Mouse (Mus musculus): ENCODE results near the gene Rpl27. TPM values are rescaled to one million over a fixed set of nuclear protein-coding genes. Genes with fewer than 3 reads are reported as not detected.

Gene Rpl27
- polyA plus RNA-seq, 1 experiment from 2014 or later: 251 TPM

DNA sequence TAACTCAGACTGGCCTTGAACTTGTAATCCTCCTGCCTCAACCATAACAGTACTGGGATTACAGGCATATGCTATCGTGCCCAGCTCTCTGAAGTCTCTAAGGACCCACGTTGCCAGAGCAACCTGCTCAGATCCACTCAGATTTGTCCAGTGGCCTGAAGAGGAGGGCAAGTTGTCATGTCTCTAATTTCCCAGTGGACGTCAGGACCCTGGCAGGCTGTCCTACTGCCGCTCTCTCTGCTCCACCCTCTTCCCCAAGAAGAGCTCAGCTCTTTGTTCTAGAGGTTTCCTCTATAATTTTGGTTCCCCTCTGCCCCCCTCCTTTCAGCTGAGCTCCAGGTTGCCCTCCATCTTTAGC lies 35.1 kb downstream of the Rpl27 start:
- Histone ChIP-seq H3K9me3 (ENCODE audit: low read length) (no peaks in the 10 kb centered on the region), H3K4me2 (replicated peaks; ENCODE audit: low read depth, low read length) (no peak overlapping the region), H3K4me3 (ENCODE audit: low read depth, low read length) (no peak overlapping the region), H3K27me3 (replicated peaks; ENCODE audit: insufficient read depth, low read length) (no peaks in the 10 kb centered on the region), H3K4me1 (ENCODE audit: insufficient read depth, low read depth, low read length) (no peaks in the 10 kb centered on the region), H3K27ac (ENCODE audit: low read length) (no peak overlapping the region), H3K36me3 (ENCODE audit: insufficient read depth, low read length) (no peaks in the 10 kb centered on the region), H3K9ac (replicated peaks; ENCODE audit: low read depth) (no peak overlapping the region)
- TF ChIP-seq CTCF (IDR thresholded peaks at IDR 0.05) (no peak), EP300 (IDR thresholded peaks at IDR 0.05) (no peak)
- WGBS: 33% methylated on average over 4 of the region's 4 CpGs
- ATAC-seq (no peak), DNase-seq (ENCODE audit: low spot score) (no peak)

DNA sequence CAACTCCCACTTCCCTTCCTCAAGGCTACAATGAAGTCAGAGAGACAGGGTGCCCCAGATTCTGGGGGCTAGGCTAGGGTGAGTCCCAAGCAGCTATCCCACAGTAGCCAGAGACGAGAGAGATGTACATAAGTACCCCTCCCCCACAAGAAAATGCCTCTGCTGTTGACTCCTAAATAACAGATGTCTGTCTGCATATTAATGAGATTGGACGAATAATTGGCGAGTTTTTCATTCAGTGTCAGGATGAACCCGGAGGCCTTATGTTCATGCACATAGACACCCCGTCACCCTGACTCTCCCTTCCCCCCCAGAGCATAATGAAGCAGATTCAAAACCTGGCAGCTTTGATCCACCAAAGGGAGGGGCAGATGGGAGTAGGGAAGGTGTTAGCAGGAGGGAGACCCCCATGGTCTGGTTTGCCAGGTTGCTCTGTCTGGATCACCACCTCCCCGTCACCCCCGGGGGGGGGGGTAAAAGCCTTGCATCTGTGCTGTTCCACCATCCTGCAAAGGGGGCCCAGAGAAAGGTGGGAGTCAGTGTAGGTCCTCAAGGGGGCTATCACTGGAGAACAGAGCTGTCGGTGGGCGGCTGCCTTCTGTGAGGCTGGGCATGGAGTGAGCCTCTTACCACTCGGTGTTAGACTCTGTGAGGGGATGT lies 35.6 kb downstream of the Rpl27 start:
- Histone ChIP-seq H3K4me3 (ENCODE audit: low read depth, low read length) (no peak overlapping the region), H3K36me3 (ENCODE audit: insufficient read depth, low read length) (no peaks in the 10 kb centered on the region), H3K27me3 (replicated peaks; ENCODE audit: insufficient read depth, low read length) (no peaks in the 10 kb centered on the region), H3K9me3 (ENCODE audit: low read length) (no peaks in the 10 kb centered on the region), H3K4me2 (replicated peaks; ENCODE audit: low read depth, low read length) (no peak overlapping the region), H3K27ac (ENCODE audit: low read length) (no peak overlapping the region), H3K9ac (replicated peaks; ENCODE audit: low read depth) (no peak overlapping the region), H3K4me1 (ENCODE audit: insufficient read depth, low read depth, low read length) (no peaks in the 10 kb centered on the region)
- ATAC-seq (no peak), DNase-seq (ENCODE audit: low spot score) (no peak)
- TF ChIP-seq EP300 (IDR thresholded peaks at IDR 0.05) (no peak), CTCF (IDR thresholded peaks at IDR 0.05) (no peak)
- WGBS: 60% methylated on average over 10 of the region's 10 CpGs

DNA sequence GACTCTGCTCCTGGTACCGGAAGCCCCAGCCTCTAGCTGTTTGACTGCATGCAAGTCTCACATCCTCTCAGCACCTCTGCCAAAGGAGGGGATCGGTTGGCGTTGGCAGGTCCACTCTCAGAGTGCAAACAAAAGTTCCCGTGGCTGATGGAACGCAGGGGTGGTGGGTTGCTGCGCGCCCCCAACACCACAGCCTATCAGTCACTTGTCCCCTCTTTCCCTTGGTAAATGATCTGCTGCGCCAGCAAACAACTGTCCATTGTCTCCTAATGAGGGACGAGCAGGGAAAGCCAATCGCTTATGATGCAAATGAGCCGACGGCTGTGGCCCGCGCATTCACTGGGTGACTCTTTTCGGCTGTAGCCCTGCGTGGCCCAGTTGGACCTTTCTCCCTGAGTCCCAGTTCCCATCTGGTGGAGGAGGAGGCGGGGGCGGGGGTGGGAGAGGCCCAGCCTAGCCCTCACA lies 37.1 kb downstream of the Rpl27 start:
- Histone ChIP-seq H3K4me3 (ENCODE audit: low read depth, low read length) (no peak overlapping the region), H3K27ac (ENCODE audit: low read length) (no peak overlapping the region), H3K9me3 (ENCODE audit: low read length) (no peaks in the 10 kb centered on the region), H3K4me2 (replicated peaks; ENCODE audit: low read depth, low read length) (peak overlapping the region; percentile 36; the same call in 1 of the 2 replicates), H3K4me1 (ENCODE audit: insufficient read depth, low read depth, low read length) (no peaks in the 10 kb centered on the region), H3K9ac (replicated peaks; ENCODE audit: low read depth) (no peak overlapping the region), H3K36me3 (ENCODE audit: insufficient read depth, low read length) (no peaks in the 10 kb centered on the region), H3K27me3 (replicated peaks; ENCODE audit: insufficient read depth, low read length) (no peaks in the 10 kb centered on the region)
- DNase-seq (ENCODE audit: low spot score) (no peak), ATAC-seq (no peak)
- WGBS: 7% methylated on average over 18 of the region's 18 CpGs
- TF ChIP-seq EP300 (IDR thresholded peaks at IDR 0.05) (no peak), CTCF (IDR thresholded peaks at IDR 0.05) (no peak)

DNA sequence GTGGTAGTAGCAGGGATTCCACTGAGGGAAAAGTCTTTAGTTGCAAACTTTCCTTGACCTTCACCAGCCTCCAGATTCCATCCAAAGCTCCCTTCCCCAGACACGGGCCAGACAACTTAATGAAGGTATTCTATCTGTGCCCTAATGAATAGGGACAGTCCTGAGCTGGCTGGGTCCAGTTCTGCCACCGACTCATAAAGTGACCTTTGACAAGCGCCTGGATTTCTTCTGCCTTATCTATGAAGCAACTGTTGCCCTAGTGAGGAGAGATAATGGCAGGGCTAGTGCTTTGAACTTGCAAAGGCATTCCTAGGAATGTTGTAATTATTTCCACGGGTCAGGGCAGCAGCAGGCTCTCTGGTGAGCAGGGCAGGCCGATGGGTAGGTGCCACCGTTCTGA lies 38.8 kb downstream of the Rpl27 start:
- DNase-seq (ENCODE audit: low spot score) (no peak), ATAC-seq (no peak)
- H3K36me3 ChIP-seq (ENCODE audit: insufficient read depth, low read length): no peaks in the 10 kb centered on the region
- no peak overlapping the region for H3K4me3 ChIP-seq (ENCODE audit: low read depth, low read length)
- H3K27me3 ChIP-seq (replicated peaks; ENCODE audit: insufficient read depth, low read length): no peaks in the 10 kb centered on the region
- H3K9ac ChIP-seq (replicated peaks; ENCODE audit: low read depth): no peak overlapping the region
- no peak for TF ChIP-seq CTCF (IDR thresholded peaks at IDR 0.05)
- no peak for TF ChIP-seq EP300 (IDR thresholded peaks at IDR 0.05)
- WGBS: 24% methylated on average over 6 of the region's 6 CpGs
- H3K4me1 ChIP-seq (ENCODE audit: insufficient read depth, low read depth, low read length): no peaks in the 10 kb centered on the region
- no peak overlapping the region for H3K4me2 ChIP-seq (replicated peaks; ENCODE audit: low read depth, low read length)
- no peak overlapping the region for H3K27ac ChIP-seq (ENCODE audit: low read length)
- H3K9me3 ChIP-seq (ENCODE audit: low read length): no peaks in the 10 kb centered on the region

DNA sequence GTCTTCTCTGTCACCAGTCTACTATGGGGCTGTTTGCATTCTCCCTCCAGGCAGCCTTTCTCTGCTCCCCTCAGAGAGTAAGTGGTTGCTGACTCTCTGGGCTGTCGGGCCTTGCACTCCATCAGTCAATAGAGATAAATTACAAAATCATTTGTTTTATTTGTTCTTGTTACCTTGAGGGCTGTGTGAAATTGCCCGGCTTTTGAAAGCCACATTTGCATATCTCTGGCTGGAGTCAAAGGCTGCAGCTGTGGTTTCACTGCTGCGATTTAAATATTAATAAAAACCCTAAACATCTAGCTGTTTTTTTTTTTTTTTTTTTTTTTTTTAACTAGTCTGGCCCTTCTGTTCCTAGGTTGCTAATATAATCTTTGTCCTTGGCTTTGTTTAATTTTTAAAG lies 41.7 kb downstream of the Rpl27 start:
- 28% methylated on average over 3 of the region's 3 CpGs for WGBS
- Histone ChIP-seq H3K4me1 (ENCODE audit: insufficient read depth, low read depth, low read length) (no peaks in the 10 kb centered on the region), H3K36me3 (ENCODE audit: insufficient read depth, low read length) (no peaks in the 10 kb centered on the region), H3K9ac (replicated peaks; ENCODE audit: low read depth) (no peak overlapping the region), H3K4me3 (ENCODE audit: low read depth, low read length) (no peak overlapping the region), H3K27me3 (replicated peaks; ENCODE audit: insufficient read depth, low read length) (no peaks in the 10 kb centered on the region), H3K4me2 (replicated peaks; ENCODE audit: low read depth, low read length) (no peak overlapping the region), H3K9me3 (ENCODE audit: low read length) (no peaks in the 10 kb centered on the region), H3K27ac (ENCODE audit: low read length) (no peak overlapping the region)
- no peak for ATAC-seq
- no peak for TF ChIP-seq EP300 (IDR thresholded peaks at IDR 0.05)
- peak; percentile 26 for DNase-seq (ENCODE audit: low spot score)

DNA sequence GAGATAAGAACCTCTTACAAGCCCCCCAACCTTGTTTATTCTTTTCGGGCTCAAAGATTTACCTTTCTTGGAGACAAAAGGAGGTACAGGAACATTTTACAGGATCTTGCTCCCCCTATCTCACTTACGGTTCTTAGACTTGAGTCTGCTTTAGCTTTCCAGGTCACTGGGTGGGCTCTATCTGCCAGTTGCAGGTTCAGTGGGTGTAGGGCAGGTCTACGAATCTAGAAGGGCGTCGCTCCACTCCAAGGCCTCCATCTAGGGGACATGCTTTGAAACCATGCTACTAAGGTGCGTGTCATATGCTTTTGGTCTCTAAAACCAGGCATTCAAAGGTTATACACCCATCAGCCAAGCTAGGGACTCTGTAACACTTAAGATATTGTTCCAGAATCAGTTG lies 42.1 kb downstream of the Rpl27 start:
- no peak overlapping the region for H3K4me3 ChIP-seq (ENCODE audit: low read depth, low read length)
- no peaks in the 10 kb centered on the region for H3K9me3 ChIP-seq (ENCODE audit: low read length)
- no peak for TF ChIP-seq CTCF (IDR thresholded peaks at IDR 0.05)
- no peak for TF ChIP-seq EP300 (IDR thresholded peaks at IDR 0.05)
- H3K27me3 ChIP-seq (replicated peaks; ENCODE audit: insufficient read depth, low read length): no peaks in the 10 kb centered on the region
- H3K4me2 ChIP-seq (replicated peaks; ENCODE audit: low read depth, low read length): no peak overlapping the region
- H3K36me3 ChIP-seq (ENCODE audit: insufficient read depth, low read length): no peaks in the 10 kb centered on the region
- H3K9ac ChIP-seq (replicated peaks; ENCODE audit: low read depth): no peak overlapping the region
- no peaks in the 10 kb centered on the region for H3K4me1 ChIP-seq (ENCODE audit: insufficient read depth, low read depth, low read length)
- no peak for ATAC-seq
- H3K27ac ChIP-seq (ENCODE audit: low read length): no peak overlapping the region
- DNase-seq (ENCODE audit: low spot score): no peak
- 59% methylated on average over 6 of the region's 6 CpGs for WGBS

DNA sequence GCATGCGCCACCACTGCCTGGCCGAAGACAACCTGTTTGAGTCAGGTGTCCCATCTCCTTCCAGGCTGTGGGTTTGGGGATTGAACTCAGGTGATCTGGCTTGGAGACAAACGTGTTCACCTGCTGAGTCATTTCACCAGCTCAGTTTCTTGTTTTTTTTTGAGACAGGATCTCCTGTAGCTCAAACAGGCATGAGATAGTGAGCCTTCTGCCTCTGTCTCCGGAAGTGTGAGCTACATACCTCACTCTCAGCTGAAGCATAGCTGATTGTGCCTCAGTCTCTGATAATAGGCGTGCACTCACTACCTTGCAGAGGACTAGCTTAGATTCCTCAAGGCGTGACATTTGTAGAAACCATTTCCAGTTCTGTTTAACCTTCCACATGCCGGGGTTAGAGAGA lies 42.7 kb downstream of the Rpl27 start:
- TF ChIP-seq CTCF (IDR thresholded peaks at IDR 0.05) (no peak), EP300 (IDR thresholded peaks at IDR 0.05) (no peak)
- H3K27me3 ChIP-seq (replicated peaks; ENCODE audit: insufficient read depth, low read length): no peaks in the 10 kb centered on the region
- no peak for DNase-seq (ENCODE audit: low spot score)

More for the DNA sequence above, 42.7 kb downstream of the Rpl27 start:
- H3K36me3 ChIP-seq (ENCODE audit: insufficient read depth, low read length): no peaks in the 10 kb centered on the region
- no peaks in the 10 kb centered on the region for H3K4me1 ChIP-seq (ENCODE audit: insufficient read depth, low read depth, low read length)
- H3K4me2 ChIP-seq (replicated peaks; ENCODE audit: low read depth, low read length): no peak overlapping the region
- ATAC-seq: no peak
- no peak overlapping the region for H3K9ac ChIP-seq (replicated peaks; ENCODE audit: low read depth)
- no peaks in the 10 kb centered on the region for H3K9me3 ChIP-seq (ENCODE audit: low read length)
- H3K27ac ChIP-seq (ENCODE audit: low read length): no peak overlapping the region
- WGBS: 76% methylated on average over 7 of the region's 7 CpGs
- no peak overlapping the region for H3K4me3 ChIP-seq (ENCODE audit: low read depth, low read length)

All from lung, postnatal 0 days (tissue).